Mouse (Mus musculus): ENCODE results near the gene Arl13b.

- TF ChIP-seq CTCF (IDR thresholded peaks at IDR 0.05; ENCODE audit: extremely low read depth, insufficient read depth, low read length) (no peak), POLR2A (IDR thresholded peaks at IDR 0.05; ENCODE audit: extremely low read depth, insufficient read depth, low read length) (no peak)
These were observed 50.2 kb downstream of the Arl13b start for GRCm38 (mm10) chr16:62796608-62797007.

Data from cortical plate, adult 2 months (tissue).